ENCODE assay signal across 16 mouse cellular contexts in genomic region chr3:38145444-38145843, GRCm38 (mm10).
A peak's percentile ranks its signal among the peaks of the same experiment; 100 is the strongest.
DNase-seq lines count a peak whose midpoint lies in the region; ATAC-seq lines count a peak whose summit lies in the region.
"Had no signal": no experiment of that assay in that cellular context is flagged by ENCODE, and none has a peak within 500 bp of the region (broad histone marks: within the 10 kb centered on the region; RNA-seq: fewer than 3 reads in every experiment).

No protein-coding gene starts in this region.

- H3K4me2 ChIP-seq in hindbrain, embryonic 14.5 days (replicated peaks) = no peak overlapping the region
- no peak overlapping the region for H3K4me2 ChIP-seq in hindbrain, embryonic 12.5 days (replicated peaks)
- H3K4me2 ChIP-seq in midbrain, embryonic 14.5 days (ENCODE audit: low read length) = no peak overlapping the region
- H3K4me2 ChIP-seq in midbrain, embryonic 15.5 days = no peak overlapping the region
- H3K4me2 ChIP-seq: limb, embryonic 12.5 days had no signal

- no peaks in the 10 kb centered on the region for H3K36me3 ChIP-seq in hindbrain, embryonic 14.5 days (replicated peaks; ENCODE audit: control insufficient read depth, insufficient read depth)
- H3K36me3 ChIP-seq in hindbrain, embryonic 12.5 days = no peaks in the 10 kb centered on the region
- H3K36me3 ChIP-seq in midbrain, embryonic 14.5 days (ENCODE audit: control insufficient read depth, insufficient read depth, low read length) = no peaks in the 10 kb centered on the region
- H3K36me3 ChIP-seq in midbrain, embryonic 15.5 days (replicated peaks) = no peaks in the 10 kb centered on the region
- H3K36me3 ChIP-seq: limb, embryonic 12.5 days had no signal

- H3K9me3 ChIP-seq in hindbrain, embryonic 14.5 days (ENCODE audit: control insufficient read depth, low read length) = no peaks in the 10 kb centered on the region
- no peaks in the 10 kb centered on the region for H3K9me3 ChIP-seq in hindbrain, embryonic 12.5 days (replicated peaks)
- H3K9me3 ChIP-seq in midbrain, embryonic 14.5 days (ENCODE audit: control insufficient read depth, low read length) = no peaks in the 10 kb centered on the region
- H3K9me3 ChIP-seq in midbrain, embryonic 15.5 days = no peaks in the 10 kb centered on the region
- H3K9me3 ChIP-seq: limb, embryonic 12.5 days had no signal

- 76% methylated on average over 2 of the region's 2 CpGs for WGBS in hindbrain, embryonic 14.5 days
- WGBS in hindbrain, embryonic 12.5 days = 80% methylated on average over 2 of the region's 2 CpGs
- 80% methylated on average over 2 of the region's 2 CpGs for WGBS in midbrain, embryonic 14.5 days
- 82% methylated on average over 2 of the region's 2 CpGs for WGBS in midbrain, embryonic 15.5 days

- H3K4me1 ChIP-seq in hindbrain, embryonic 14.5 days (replicated peaks; ENCODE audit: control insufficient read depth, insufficient read depth, low read length) = 0 out of 2 replicates have a peak, but pooled peaks cover 5% of the 10 kb centered on the region
- H3K4me1 ChIP-seq in hindbrain, embryonic 12.5 days = peaks cover 8% of the 10 kb centered on the region
- H3K4me1 ChIP-seq in midbrain, embryonic 14.5 days (ENCODE audit: control insufficient read depth, insufficient read depth, low read length) = peaks cover 9% of the 10 kb centered on the region
- H3K4me1 ChIP-seq in midbrain, embryonic 15.5 days = peaks cover 4% of the 10 kb centered on the region; the same call in 1 of the 2 replicates

- H3K27ac ChIP-seq in hindbrain, embryonic 14.5 days = no peak overlapping the region
- no peak overlapping the region for H3K27ac ChIP-seq in hindbrain, embryonic 12.5 days
- H3K27ac ChIP-seq in midbrain, embryonic 14.5 days (replicated peaks; ENCODE audit: low read depth, low read length) = no peak overlapping the region
- H3K27ac ChIP-seq in midbrain, embryonic 15.5 days = no peak overlapping the region
- H3K27ac ChIP-seq: limb, embryonic 12.5 days had no signal

- ATAC-seq in hindbrain, embryonic 14.5 days (ENCODE audit: low FRiP score) = peak; percentile 53; the same call in 1 of the 2 replicates
- ATAC-seq in hindbrain, embryonic 12.5 days (ENCODE audit: low FRiP score) = no peak
- ATAC-seq in midbrain, embryonic 14.5 days (ENCODE audit: low FRiP score, low TSS enrichment) = no peak
- ATAC-seq in midbrain, embryonic 15.5 days (replicated peaks) = no peak
- ATAC-seq in inflammation-experienced regulatory T-cells, adult 6 months = no peak
- ATAC-seq: forebrain, postnatal 0 days had no signal

- no peaks in the 10 kb centered on the region for H3K27me3 ChIP-seq in hindbrain, embryonic 14.5 days (ENCODE audit: control insufficient read depth, insufficient read depth, low read length)
- H3K27me3 ChIP-seq in hindbrain, embryonic 12.5 days = no peaks in the 10 kb centered on the region
- H3K27me3 ChIP-seq in midbrain, embryonic 14.5 days (ENCODE audit: control insufficient read depth, insufficient read depth, low read length) = no peaks in the 10 kb centered on the region
- H3K27me3 ChIP-seq in midbrain, embryonic 15.5 days (replicated peaks) = no peaks in the 10 kb centered on the region
- H3K27me3 ChIP-seq: CH12.LX; limb, embryonic 12.5 days had no signal

- no peak overlapping the region for H3K9ac ChIP-seq in hindbrain, embryonic 14.5 days
- no peak overlapping the region for H3K9ac ChIP-seq in hindbrain, embryonic 12.5 days
- no peak overlapping the region for H3K9ac ChIP-seq in midbrain, embryonic 14.5 days (replicated peaks; ENCODE audit: low read length)
- H3K9ac ChIP-seq in midbrain, embryonic 15.5 days = no peak overlapping the region
- H3K9ac ChIP-seq: forebrain, postnatal 0 days; limb, embryonic 12.5 days had no signal

- H3K4me3 ChIP-seq in hindbrain, embryonic 14.5 days (replicated peaks; ENCODE audit: low read length) = no peak overlapping the region
- H3K4me3 ChIP-seq in hindbrain, embryonic 12.5 days = no peak overlapping the region
- no peak overlapping the region for H3K4me3 ChIP-seq in midbrain, embryonic 14.5 days (replicated peaks; ENCODE audit: low read depth, low read length)
- H3K4me3 ChIP-seq in midbrain, embryonic 15.5 days = no peak overlapping the region
- H3K4me3 ChIP-seq: limb, embryonic 12.5 days had no signal

- DNase-seq in hindbrain, embryonic 14.5 days (ENCODE audit: low spot score) = no peak
- peak; percentile 14 for DNase-seq in midbrain, embryonic 14.5 days
- DNase-seq in fat pad, adult 2 months (ENCODE audit: extremely low read depth, low read depth, low spot score) = peak; percentile 67
- peak; percentile 33 for DNase-seq in lung, postnatal 14 days
- no peak for DNase-seq in layer of hippocampus, adult 8-10 months (ENCODE audit: low spot score in 2 of 2)
- DNase-seq: adrenal gland, postnatal 10 days; forebrain, postnatal 0 days; gastrocnemius, postnatal 10 days; kidney, adult 9 months; right cerebral cortex, postnatal 4 days; thymus, postnatal 36 days had no signal

Comparison
In these comparisons a context has a peak if more than half of its experiments do, and no peak if none do; other contexts are left out.
1. DNase-seq: peak in midbrain, embryonic 14.5 days (single experiment), fat pad, adult 2 months (single experiment) and lung, postnatal 14 days (single experiment); none in hindbrain, embryonic 14.5 days (single experiment) and layer of hippocampus, adult 8-10 months (0 of 2).